Mouse (Mus musculus) layer of hippocampus, adult 18-20 months (tissue): Measurements from ENCODE around the gene Sowahb. TPM values are rescaled to one million over a fixed set of nuclear protein-coding genes. Genes with fewer than 3 reads are reported as not detected.
"Not testable (repeated sequence)": the region's sequence is repeated elsewhere in the genome, so short reads cannot be mapped to it uniquely, and the experiment has no call there.

Source experiments
- DNase-seq, 2 experiments: peaks; one replicate each; pipeline ENCODE4 v3.0.0; 2022; ENCODE audit warnings: low spot score in 2 of 2
- total RNA-seq, 2 experiments: library from RNA; stranded (reverse); gene quantifications; 2 replicates each; pipeline ENCODE4 v1.2.3; 2021

Sowahb gene
- total RNA-seq, 2 experiments from 2014 or later: 2.8 to 3.8 TPM

GRCm38 (mm10) chr5:93043688-93044583, 886 bp downstream of the Sowahb start:
- DNase-seq: no peak

- DNase-seq: no peak
These were observed 1.8 kb downstream of the Sowahb start for GRCm38 (mm10) chr5:93042831-93043687.

- DNase-seq: no peak
These were observed 2.8 kb downstream of the Sowahb start for GRCm38 (mm10) chr5:93042031-93042430.

DNA sequence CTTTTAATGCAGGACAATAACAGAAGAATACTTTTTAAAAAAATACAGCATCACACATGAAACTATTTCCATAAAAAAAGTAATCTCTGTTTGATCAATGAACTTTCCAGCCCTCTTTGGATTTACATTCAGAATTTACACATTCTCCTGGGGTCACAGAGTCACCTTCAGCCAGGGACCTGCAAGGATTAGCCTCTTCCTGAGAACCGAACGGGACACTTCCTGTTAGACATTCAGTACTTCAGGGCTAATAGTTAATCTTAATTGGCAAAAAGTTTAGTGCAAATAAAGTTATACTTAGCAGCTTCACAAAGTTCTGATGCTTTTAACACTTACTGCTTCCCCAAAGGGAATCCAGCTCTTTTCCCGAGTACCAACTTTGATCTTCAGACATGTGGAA, 3.5 kb downstream of the Sowahb start:
- no peak for DNase-seq

DNA sequence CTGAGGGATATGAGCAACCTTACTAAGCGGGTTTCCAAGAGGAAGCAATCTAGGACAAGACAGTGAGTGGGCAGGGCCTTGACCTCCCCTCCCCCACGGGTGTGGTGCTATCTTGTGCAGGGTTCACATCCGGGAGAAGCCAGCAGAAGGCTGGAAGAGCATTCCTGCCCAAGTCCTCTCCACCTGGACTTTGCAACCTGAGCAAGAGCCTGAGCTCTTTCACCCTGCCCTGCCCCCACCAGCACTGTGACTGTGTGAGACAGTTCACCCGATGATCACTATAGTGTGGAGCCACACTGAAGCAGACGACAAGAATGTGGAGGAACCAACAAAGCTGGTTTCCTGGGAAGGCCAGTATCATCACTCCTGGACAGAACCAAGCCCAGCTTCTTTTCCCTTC, 4.7 kb downstream of the Sowahb start:
- no peak for DNase-seq

DNA sequence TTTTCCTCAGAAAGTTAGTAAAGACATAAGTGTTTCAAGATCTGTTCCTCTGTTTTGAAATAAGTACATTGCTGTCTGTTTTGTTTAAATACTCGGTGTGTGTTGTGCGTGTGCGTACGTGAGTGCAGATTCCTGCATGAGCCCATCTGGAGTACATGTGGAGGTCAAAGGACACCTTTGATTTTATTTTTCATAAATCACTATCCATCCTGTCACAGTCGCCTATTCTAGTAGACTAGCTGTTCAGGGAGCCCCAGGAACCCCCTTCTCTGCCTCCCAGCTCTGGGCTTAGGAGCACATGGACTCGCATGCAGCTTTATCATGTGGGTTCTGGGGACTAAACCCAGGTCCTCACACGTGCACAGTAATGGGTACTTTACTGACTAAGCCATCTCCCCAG, 8.6 kb downstream of the Sowahb start:
- DNase-seq: no peak

DNA sequence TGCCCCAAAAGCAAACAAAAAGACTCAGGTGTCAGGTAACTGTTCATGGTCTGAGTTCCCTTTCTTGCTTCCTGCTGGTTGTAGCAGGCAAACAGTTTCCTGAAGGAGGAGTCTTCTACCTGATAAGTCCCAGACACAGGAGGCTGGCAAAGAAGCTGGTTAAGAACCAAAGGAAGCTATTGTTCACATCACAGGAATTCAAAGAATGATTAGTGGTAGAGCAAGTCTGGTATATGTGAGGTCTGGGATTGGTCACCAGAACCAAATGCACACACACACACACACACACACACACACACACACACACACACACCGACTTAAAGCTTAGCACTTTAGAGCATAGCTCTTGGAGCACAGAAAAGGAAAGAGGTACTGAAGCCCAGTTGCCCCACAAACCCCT, 9.5 kb downstream of the Sowahb start:
- no peak for DNase-seq

GRCm38 (mm10) chr5:93033087-93033870, 11.5 kb downstream of the Sowahb start:
- no peak for DNase-seq

- no peak for DNase-seq
These were observed 12.2 kb downstream of the Sowahb start for GRCm38 (mm10) chr5:93032621-93033020.

DNA sequence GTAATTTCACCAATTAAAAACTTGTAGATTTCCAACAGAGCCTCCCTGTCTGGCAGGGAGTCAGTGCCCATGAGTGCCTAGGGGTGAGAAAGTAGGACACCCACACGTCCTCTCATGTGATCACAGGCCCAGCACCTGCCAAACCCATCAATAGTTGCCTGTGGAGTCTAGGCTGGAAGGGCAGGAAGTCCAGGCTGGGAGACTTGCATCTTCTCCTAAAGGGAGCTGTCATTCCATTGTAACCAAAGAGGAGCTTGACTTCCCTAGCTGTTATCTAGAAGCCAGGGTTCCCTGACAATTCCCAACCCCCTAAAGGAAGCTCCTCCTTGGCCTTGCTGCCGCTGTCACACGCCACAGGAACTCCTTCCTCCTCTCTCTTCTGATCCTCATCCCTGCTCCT, 14.0 kb downstream of the Sowahb start:
- DNase-seq: no peak

GRCm38 (mm10) chr5:93030411-93030810, 14.4 kb downstream of the Sowahb start:
- no peak for DNase-seq

GRCm38 (mm10) chr5:93027120-93027675, 17.6 kb downstream of the Sowahb start:
- no peak for DNase-seq

DNA sequence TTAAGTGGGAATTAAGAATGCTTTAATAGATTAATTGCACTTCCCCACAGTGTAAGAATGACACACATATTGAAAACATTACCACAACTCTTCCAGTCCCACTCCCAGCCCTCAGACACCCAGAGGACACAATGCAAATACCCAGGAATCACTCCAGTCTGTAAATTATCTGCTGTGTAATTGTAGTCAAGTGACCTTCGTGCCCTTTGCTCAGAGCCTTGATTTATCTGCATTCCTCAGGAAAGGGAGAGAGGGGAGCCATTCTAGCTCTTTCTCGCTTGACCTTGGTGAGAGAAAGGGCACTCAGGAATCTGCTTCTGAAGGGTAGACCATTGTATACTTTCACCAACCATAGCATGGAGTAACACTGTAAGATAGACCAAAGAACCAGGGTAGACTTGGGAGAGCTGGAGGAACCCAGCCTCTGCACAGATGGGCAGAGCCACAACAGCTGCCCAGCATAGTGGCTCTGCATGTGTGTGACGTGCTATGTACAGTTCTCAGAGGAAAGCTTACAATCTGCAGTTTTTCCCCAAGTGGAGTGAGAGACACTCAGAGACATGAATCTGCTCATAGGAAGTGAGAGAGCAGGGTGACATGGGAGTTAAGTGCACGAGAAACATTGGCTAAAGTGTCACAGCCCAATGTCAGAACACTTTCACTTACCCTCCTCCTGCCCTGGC, 18.2 kb downstream of the Sowahb start:
- DNase-seq: no peak

GRCm38 (mm10) chr5:93024754-93025280, 20.0 kb downstream of the Sowahb start:
- no peak for DNase-seq

GRCm38 (mm10) chr5:93022126-93022797, 22.6 kb downstream of the Sowahb start:
- DNase-seq: no peak

DNA sequence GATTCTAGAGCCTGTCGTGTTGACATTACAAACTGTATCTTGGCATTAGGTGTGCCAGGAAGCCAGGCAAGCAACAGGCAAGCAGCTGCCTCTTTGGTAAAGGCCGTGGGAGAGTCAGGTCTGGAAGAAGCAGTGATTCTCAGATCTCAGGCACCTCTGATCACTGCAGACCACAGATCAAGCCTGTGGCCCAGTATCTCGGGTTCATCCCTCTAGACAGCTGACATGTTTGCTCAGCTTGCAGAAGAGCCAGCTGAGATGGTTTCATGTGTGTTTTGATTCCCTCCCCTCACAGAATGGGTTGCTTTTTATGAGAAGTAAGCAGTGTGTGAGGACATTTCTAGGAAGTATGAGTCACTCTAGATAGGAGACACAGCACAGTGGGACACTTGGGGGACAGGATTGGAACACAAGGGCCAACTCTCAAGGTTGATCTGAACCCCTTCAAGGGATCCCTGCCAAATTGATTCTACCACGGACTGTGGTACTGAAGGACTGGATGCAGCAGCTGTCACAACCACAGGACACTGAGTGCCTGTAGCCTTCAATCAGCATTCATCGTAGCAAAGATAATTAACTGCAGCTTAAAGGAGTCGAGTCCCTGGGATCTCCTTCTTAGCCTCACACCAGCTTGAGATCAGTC, 24.7 kb downstream of the Sowahb start:
- no peak for DNase-seq

DNA sequence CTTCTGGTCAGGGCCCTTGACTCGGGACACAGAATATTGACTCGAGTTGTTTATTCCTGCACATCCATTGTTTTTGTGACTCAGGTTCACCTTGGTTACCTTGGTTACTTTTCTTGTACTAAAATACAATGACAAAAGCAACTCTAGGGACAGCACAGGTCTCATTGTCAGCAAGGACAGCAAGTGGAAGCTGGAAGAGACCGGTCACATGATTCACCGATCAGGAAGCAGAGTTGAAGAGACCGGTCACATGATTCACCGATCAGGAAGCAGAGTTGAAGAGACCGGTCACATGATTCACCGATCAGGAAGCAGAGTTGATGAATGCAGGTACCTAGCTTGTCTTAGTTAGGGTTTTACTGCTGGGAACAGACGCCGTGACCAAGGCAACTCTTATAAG, 25.6 kb downstream of the Sowahb start:
- DNase-seq: not testable (repeated sequence)

GRCm38 (mm10) chr5:93017678-93018077, 27.1 kb downstream of the Sowahb start:
- no peak for DNase-seq

- no peak for DNase-seq
These were observed 36.6 kb downstream of the Sowahb start for GRCm38 (mm10) chr5:93008256-93008655.
